Mouse (Mus musculus): ENCODE measurements around the gene Ube2q1. TPM values are rescaled to one million over a fixed set of nuclear protein-coding genes. Genes with fewer than 3 reads are reported as not detected.

The Ube2q1 gene
- total RNA-seq, 4 experiments from 2014 or later = 78.4 to 83.7 (median 83.2) TPM

DNA sequence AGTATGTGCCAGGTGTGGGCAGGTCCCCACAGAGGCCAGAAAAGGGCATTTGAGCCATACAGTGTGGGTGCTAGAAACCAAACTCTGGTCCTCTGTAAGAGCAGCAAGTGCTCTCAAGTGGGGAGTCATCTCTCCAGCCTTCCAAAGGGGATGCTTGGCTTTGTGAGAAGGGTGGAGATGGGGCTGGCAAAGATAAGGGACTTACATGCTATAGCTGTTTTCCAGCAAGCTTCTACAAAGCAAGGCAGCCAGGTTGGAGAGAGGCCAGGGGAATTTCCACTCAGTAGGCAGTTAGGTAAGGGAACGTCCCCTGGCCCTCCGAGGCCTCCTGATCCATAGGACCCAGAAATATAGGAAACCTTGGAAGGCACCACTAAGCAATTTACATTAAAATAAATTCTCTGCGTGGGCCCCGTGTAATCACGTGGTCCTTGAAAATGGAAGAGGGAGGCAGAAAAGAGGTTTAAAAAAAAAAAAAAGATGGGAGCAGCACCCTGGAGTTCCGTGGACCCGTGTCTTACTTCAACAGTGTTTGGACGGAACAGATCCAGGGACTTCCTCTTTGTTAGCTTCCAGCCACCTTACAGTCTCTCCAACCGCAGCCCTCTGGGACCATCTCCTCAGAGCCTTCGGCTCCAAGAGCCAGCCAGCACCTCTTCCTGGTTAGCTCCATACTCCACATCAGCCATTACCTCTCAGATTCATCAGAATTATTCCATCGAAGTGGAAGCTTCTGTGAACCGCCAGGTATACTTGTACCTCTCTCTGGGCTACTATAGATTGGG lies 47.1 kb downstream of the Ube2q1 start:
- no peak for DNase-seq (ENCODE audit: low spot score in 2 of 2)

- DNase-seq (ENCODE audit: low spot score in 2 of 2) = no peak
Observed at GRCm38 (mm10) chr3:89821096-89821513, 47.7 kb downstream of the Ube2q1 start.

GRCm38 (mm10) chr3:89821548-89822480 lies 48.4 kb downstream of the Ube2q1 start:
- no peak for DNase-seq (ENCODE audit: low spot score in 2 of 2)

- no peak for DNase-seq (ENCODE audit: low spot score in 2 of 2)
Observed at GRCm38 (mm10) chr3:89823594-89823993, 50.2 kb downstream of the Ube2q1 start.

GRCm38 (mm10) chr3:89826295-89826694 lies 52.9 kb downstream of the Ube2q1 start:
- DNase-seq (ENCODE audit: low spot score in 2 of 2) = no peak

DNA sequence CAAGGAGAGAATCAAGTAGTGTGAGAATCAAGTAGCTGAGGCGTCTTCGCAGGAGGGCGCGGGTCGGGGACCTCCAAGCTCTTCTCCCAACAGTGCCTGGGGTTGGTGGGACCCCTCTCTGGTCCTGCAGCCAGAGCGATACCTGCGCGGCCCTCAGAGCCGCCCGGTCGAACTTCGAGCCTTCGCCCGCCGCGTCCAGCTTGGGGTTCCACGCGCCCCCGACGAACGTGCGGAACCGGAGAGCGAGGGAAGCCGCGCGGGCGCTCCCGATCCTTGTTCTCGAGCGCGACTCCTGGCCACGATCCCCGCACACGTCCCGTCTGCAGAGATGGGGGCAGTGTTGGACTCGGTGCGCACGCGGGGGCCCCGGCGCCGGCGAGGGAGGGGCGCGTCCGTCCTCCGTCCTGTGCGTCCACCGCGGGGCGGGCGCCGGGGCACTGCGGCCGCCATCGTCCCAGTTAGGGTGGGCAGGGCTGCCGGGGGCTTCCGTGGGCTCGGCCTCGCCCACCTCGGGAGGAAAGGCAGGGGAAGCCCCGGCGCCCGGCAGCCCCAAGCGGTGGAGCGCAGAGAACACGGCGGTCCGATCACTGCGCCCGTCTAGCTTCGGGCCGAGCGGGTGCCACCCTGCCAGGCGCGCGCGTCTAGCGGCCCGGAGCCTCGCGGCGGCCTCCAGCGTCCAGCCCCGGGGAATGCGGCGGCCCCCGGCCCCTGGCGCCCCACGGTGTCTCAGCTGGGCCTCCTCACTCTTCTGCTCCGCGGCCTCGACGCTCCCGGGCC lies 57.6 kb downstream of the Ube2q1 start, which contains the start of gene She:
TSS of gene She (plus strand) at position 556 of the 777 bp plus-strand sequence.
- DNase-seq (ENCODE audit: low spot score in 2 of 2) = no peak

Other genes starting within 250 kb of the Ube2q1 start
- 100 to 1,000 TPM; 136 to 145 (median 140) TPM for gene Adar, start 58.6 kb upstream of the Ube2q1 start, total RNA-seq (2022)
- gene Chrnb2, start 9.0 kb upstream of the Ube2q1 start, total RNA-seq (2022) = 10 to 100 TPM; 28.9 to 31.9 (median 30.8) TPM
- 1 to 10 TPM; 2.7 to 3.7 (median 3.4) TPM for gene She, start 57.8 kb downstream of the Ube2q1 start, total RNA-seq (2022)
- gene Il6ra, start 139.6 kb downstream of the Ube2q1 start, total RNA-seq (2022) = 1 to 10 TPM; 3.8 to 6.6 (median 5.3) TPM
- 100 to 1,000 TPM in 2 of 4 experiments, 10 to 100 TPM in 2; 96.1 to 111 (median 101) TPM for gene Atp8b2, start 189.9 kb downstream of the Ube2q1 start, total RNA-seq (2022)
- gene Hax1, start 225.2 kb downstream of the Ube2q1 start, total RNA-seq (2022) = 100 to 1,000 TPM in 1 of 4 experiments, 10 to 100 TPM in 3; 81.7 to 101 (median 87.0) TPM

Data from left cerebral cortex, adult 8-10 months (tissue).